In the genomic region with DNA sequence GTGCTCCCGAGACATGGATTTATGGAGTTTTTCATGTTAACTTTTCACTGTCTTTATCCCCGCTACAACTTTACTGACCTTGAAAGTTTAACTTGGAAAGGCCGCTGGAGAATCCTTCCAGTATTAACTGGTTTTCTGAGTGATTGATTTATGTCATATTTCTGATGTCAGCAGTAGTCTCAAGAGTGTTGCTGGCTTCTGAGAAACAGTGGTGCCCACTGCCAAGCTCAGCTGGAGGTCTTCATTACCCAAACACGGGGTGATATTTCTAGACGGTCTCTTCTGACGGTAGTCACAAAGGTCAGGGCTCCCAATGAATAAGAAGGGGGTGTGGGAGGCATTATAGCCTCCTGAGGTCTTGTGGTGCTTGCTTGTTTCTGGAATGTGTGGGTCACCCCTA, we compare ENCODE assay signal across 25 mouse cellular contexts. TPM values are rescaled to one million over a fixed set of nuclear protein-coding genes. Genes with fewer than 3 reads are reported as not detected.
DNase-seq lines count a peak whose midpoint lies in the region; ATAC-seq lines count a peak whose summit lies in the region.
"Had no signal": no experiment of that assay in that cellular context is flagged by ENCODE, and none has a peak within 500 bp of the region (broad histone marks: within the 10 kb centered on the region; RNA-seq: fewer than 3 reads in every experiment).

No protein-coding gene starts in this region.

- H3K4me2 ChIP-seq in heart, embryonic 11.5 days: peak overlapping the region; percentile 17; the same call in 1 of the 2 replicates
- no peak overlapping the region for H3K4me2 ChIP-seq in heart, embryonic 16.5 days (ENCODE audit: low read depth, low read length)
- H3K4me2 ChIP-seq: hindbrain, embryonic 13.5 days; lung, embryonic 14.5 days; midbrain, embryonic 11.5 days; stomach, embryonic 15.5 days had no signal

- peak overlapping the region; percentile 54; the same call in 1 of the 2 replicates for H3K27ac ChIP-seq in heart, embryonic 11.5 days (ENCODE audit: low read depth, low read length)
- H3K27ac ChIP-seq in heart, embryonic 16.5 days (ENCODE audit: low read length): peak overlapping the region; percentile 71
- H3K27ac ChIP-seq: hindbrain, embryonic 13.5 days; liver, embryonic 14.5 days; stomach, embryonic 15.5 days had no signal

- intact Hi-C loops in heart, postnatal 36 days (cut with DNase I): no loop called here
- intact Hi-C loops in heart, postnatal 10 days (cut with DNase I): loop anchor here (5.0 kb wide), 1 partner anchor 49 kb away; no protein-coding TSS in a partner anchor

- no peak for ATAC-seq in heart, embryonic 11.5 days (replicated peaks; ENCODE audit: insufficient number of reproducible peaks, low FRiP score, low TSS enrichment)
- ATAC-seq in heart, embryonic 16.5 days (replicated peaks; ENCODE audit: extremely low read depth, insufficient read depth, low FRiP score): no peak
- ATAC-seq: CD4-positive, CD25-positive, alpha-beta regulatory T cell, adult 4 months; forebrain, embryonic 16.5 days; intestine, embryonic 16.5 days; midbrain, embryonic 16.5 days had no signal

- no peak overlapping the region for H3K4me3 ChIP-seq in heart, embryonic 11.5 days (ENCODE audit: low read depth, low read length)
- H3K4me3 ChIP-seq in heart, embryonic 16.5 days (ENCODE audit: low read length): no peak overlapping the region
- H3K4me3 ChIP-seq: erythroblast, embryonic 14.5 days; hindbrain, embryonic 13.5 days; stomach, embryonic 15.5 days had no signal

- no peaks in the 10 kb centered on the region for H3K9me3 ChIP-seq in heart, embryonic 11.5 days (replicated peaks; ENCODE audit: control insufficient read depth, low read length)
- no peaks in the 10 kb centered on the region for H3K9me3 ChIP-seq in heart, embryonic 16.5 days (replicated peaks; ENCODE audit: control insufficient read depth, low read length)
- H3K9me3 ChIP-seq: hindbrain, embryonic 13.5 days; stomach, embryonic 15.5 days had no signal

- no peaks in the 10 kb centered on the region for H3K36me3 ChIP-seq in heart, embryonic 11.5 days (ENCODE audit: control insufficient read depth, insufficient read depth, low read length)
- no peaks in the 10 kb centered on the region for H3K36me3 ChIP-seq in heart, embryonic 16.5 days (ENCODE audit: control insufficient read depth, insufficient read depth)
- H3K36me3 ChIP-seq: hindbrain, embryonic 13.5 days; stomach, embryonic 15.5 days had no signal

- H3K4me1 ChIP-seq in heart, embryonic 11.5 days (ENCODE audit: control insufficient read depth, insufficient read depth, low read length): peaks cover 53% of the 10 kb centered on the region
- peaks cover 67% of the 10 kb centered on the region for H3K4me1 ChIP-seq in heart, embryonic 16.5 days (ENCODE audit: control insufficient read depth, insufficient read depth, low read length)
- H3K4me1 ChIP-seq: stomach, embryonic 15.5 days had no signal

- WGBS in heart, embryonic 11.5 days (ENCODE audit: insufficient replicate concordance): 70% methylated on average over 6 of the region's 6 CpGs
- WGBS in heart, embryonic 16.5 days: 65% methylated on average over 6 of the region's 6 CpGs

- no peak overlapping the region for H3K9ac ChIP-seq in heart, embryonic 11.5 days (ENCODE audit: low read depth, low read length)
- H3K9ac ChIP-seq in heart, embryonic 16.5 days (ENCODE audit: low read length): no peak overlapping the region; the same call in 1 of the 2 replicates
- H3K9ac ChIP-seq: hindbrain, embryonic 13.5 days; liver, embryonic 14.5 days; lung, embryonic 14.5 days; stomach, embryonic 15.5 days had no signal

- no peak for DNase-seq in heart, postnatal 36 days
- DNase-seq in heart, postnatal 10 days: no peak
- peak; percentile 56 for DNase-seq in kidney, postnatal 14 days
- DNase-seq in kidney, postnatal 25 days: no peak
- no peak for DNase-seq in thymus, postnatal 36 days
- DNase-seq: adrenal gland, adult 2 months; adrenal gland, postnatal 36 days; cerebellum, adult 2 months; cerebellum, postnatal 14 days; gastrocnemius, postnatal 14 days; liver; lung, embryonic 14.5 days; right cerebral cortex, postnatal 25 days had no signal

- H3K27me3 ChIP-seq in heart, embryonic 11.5 days (ENCODE audit: control insufficient read depth, insufficient read depth, low read length): no peaks in the 10 kb centered on the region
- no peaks in the 10 kb centered on the region for H3K27me3 ChIP-seq in heart, embryonic 16.5 days (ENCODE audit: control insufficient read depth, insufficient read depth, low read length)
- H3K27me3 ChIP-seq: hindbrain, embryonic 13.5 days; stomach, embryonic 15.5 days had no signal

RNA-seq across cellular contexts. Expression of a gene that starts 21.1 kb away (rescaled TPM):
- 150 and 187 TPM in 2 replicates for polyA plus RNA-seq in heart, embryonic 11.5 days (2014; fragmentation: Nextera tagmentation; extraction: Ambion mirVana)
- total RNA-seq in heart, postnatal 36 days (2021): 100 to 1,000 TPM; 371 to 526 TPM
- polyA plus RNA-seq in heart, embryonic 16.5 days (2015; fragmentation: Nextera tagmentation; extraction: Ambion mirVana): 213 and 274 TPM in 2 replicates
- 1,000 to 10,000 TPM; 1,260 to 1,378 TPM for total RNA-seq in heart, postnatal 10 days (2021)
- total RNA-seq: neutrophil, adult 5-6 weeks had no signal

RNA-seq across cellular contexts. Expression of a gene that starts 21.1 kb away (rescaled TPM):
- polyA plus RNA-seq in heart, embryonic 11.5 days (2014; fragmentation: Nextera tagmentation; extraction: Ambion mirVana): 40.6 and 51.0 TPM in 2 replicates
- total RNA-seq in heart, postnatal 36 days (2021): 100 to 1,000 TPM; 228 to 282 TPM
- 80.1 and 105 TPM in 2 replicates for polyA plus RNA-seq in heart, embryonic 16.5 days (2015; fragmentation: Nextera tagmentation; extraction: Ambion mirVana)
- total RNA-seq in heart, postnatal 10 days (2021): 100 to 1,000 TPM; 697 to 713 TPM
- total RNA-seq: neutrophil, adult 5-6 weeks had no signal
- polyA plus RNA-seq: CD4-positive, CD25-positive, alpha-beta regulatory T cell, adult 4 months had no signal
